Mouse (Mus musculus) liver, postnatal 0 days (tissue): ENCODE data around the gene Nt5c3.

Experiments used
- CTCF ChIP-seq: sonication (generic); IDR thresholded peaks from 2 replicates; pipeline ENCODE4 v1.5.1; 2016; ENCODE audit warnings: antibody characterized with exemption, low read depth
- EP300 ChIP-seq: IDR thresholded peaks from 2 replicates; pipeline ENCODE4 v1.6.1; 2016; ENCODE audit warnings: antibody characterized with exemption, low read depth, mild to moderate bottlenecking

GRCm38 (mm10) chr6:56868565-56868964, 55.2 kb downstream of the Nt5c3 start:
- TF ChIP-seq CTCF (no peak), EP300 (no peak)
